Mouse (Mus musculus): Measurements from ENCODE around the gene Pold4.

Pold4 gene

GRCm38 (mm10) chr19:4231253-4232185 lies at the start of gene Pold4:
Gene Pold4 (plus strand): TSS chr19:4231899.
- DNase-seq (ENCODE audit: low spot score in 2 of 2), result peak; percentile 84 to 96

DNA sequence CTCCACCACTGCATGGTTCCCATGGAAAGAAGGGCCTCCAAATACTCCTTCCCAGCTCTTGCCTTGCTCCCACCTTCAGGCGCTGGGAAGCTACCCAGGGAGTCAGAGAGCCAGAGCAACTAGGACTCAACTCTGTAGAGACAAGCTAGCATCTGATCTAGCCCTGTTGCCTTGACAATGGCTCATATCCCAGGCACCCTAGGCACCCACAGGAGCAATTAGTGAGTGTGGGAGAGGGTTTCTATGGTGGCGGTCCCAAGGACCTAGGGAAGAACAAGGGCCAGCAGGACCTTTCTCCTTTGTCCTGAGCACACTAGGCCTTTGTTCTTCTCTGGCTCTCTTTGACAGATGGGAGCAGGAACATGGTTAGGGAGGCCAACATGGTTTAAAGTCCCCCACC lies 48.0 kb upstream of the Pold4 start:
- DNase-seq (ENCODE audit: low spot score in 2 of 2), result no peak

- DNase-seq (ENCODE audit: low spot score in 2 of 2), result peak in 1 of 2 experiments; percentile 75
These were observed 46.4 kb upstream of the Pold4 start for GRCm38 (mm10) chr19:4184976-4185975.

DNA sequence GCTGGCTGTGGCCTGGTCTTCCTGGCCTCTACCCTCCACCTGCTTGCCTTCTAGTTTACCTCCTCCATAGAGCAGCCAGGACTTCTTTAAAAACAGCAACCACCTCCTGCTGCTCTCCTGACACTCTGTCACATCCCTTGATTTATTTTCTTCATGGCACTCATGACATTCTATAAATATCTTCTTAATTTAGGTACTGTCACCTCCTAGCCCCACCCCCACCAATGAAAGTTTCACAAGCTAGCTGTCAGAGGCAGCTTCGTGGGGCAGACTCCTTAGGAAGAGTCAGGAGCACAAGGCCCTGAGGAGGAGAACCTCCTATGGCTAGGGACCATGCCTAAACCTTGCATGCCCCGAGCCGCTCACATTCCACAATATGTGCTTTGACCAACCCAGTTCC lies 44.4 kb upstream of the Pold4 start:
- no peak for DNase-seq (ENCODE audit: low spot score in 2 of 2)

GRCm38 (mm10) chr19:4189051-4189620 lies 42.6 kb upstream of the Pold4 start:
- no peak for DNase-seq (ENCODE audit: low spot score in 2 of 2)

- peak in 1 of 2 experiments; percentile 81 for DNase-seq (ENCODE audit: low spot score in 2 of 2)
These were observed 40.8 kb upstream of the Pold4 start, which contains the start of gene Tbc1d10c for GRCm38 (mm10) chr19:4190831-4191334. Gene Tbc1d10c (minus strand): TSS chr19:4191284.

- peak; percentile 97 to 99 for DNase-seq (ENCODE audit: low spot score in 2 of 2)
These were observed 40.0 kb upstream of the Pold4 start, which contains the start of gene Ppp1ca for GRCm38 (mm10) chr19:4191528-4192250. Gene Ppp1ca (plus strand): TSS chr19:4192065.

DNA sequence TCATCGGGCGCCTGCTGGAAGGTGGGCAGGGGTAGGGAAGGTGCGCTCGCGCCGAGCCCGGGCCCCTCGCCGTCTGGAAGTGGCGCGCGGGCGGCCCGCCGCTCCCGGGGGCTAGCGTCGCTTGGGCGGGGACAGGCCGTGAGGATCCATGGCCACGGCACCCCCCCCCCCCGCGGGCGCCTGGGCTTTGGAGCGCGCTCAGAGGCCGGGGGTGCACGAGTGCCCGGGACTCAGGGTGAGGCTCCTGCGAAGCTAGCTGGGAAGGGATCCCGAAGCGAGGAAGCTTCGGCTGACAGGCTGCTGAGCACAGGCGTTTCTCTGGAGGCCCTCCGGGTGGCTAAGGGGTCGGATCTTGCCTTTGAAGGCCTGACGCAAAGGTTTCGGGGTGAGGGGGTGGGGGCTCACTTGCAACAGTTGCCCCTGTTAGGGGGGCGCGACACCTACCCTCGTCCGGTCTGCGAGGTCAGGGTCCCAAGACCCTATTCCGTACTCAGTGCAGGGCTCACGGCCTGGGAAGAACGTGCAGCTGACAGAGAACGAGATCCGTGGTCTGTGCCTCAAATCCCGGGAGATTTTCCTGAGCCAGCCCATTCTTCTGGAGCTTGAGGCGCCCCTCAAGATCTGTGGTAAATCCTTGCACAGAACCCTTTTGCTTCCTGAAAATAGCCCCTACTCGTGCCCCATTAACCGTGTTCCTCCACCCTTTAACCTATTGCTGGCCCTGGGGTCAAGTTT lies 39.3 kb upstream of the Pold4 start:
- no peak for DNase-seq (ENCODE audit: low spot score in 2 of 2)

- DNase-seq (ENCODE audit: low spot score in 2 of 2), result no peak
These were observed 38.6 kb upstream of the Pold4 start for GRCm38 (mm10) chr19:4193129-4193528.

DNA sequence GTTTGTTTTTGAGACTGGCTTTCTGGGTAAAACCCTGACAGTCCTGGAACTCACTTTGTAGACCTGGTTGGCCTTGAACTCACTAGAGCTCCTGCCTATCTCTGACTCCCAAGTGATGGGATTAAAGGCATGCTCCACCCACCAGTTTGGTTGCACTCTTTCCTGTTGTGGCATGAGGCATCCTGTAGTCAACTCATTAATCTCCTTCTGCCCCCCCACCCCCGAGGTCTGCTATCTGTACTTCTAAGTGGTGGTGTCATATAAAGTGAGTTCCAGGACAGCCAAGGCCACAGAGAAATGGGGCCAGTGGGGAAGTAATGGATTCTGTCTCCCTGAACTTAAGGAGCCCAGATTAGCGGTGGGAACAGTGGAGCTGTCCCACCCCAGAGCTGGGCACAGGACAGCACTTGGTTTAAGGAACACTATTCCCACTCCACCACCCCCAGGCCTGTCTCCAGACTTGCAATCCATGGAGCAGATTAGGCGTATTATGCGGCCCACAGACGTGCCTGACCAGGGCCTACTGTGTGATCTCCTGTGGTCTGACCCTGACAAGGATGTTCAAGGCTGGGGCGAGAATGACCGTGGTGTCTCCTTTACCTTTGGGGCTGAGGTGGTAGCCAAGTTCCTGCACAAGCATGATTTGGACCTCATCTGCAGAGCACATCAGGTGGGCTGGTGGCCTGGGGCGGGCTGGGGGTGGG lies 37.5 kb upstream of the Pold4 start:
- DNase-seq (ENCODE audit: low spot score in 2 of 2), result no peak

- DNase-seq (ENCODE audit: low spot score in 2 of 2), result no peak
These were observed 36.7 kb upstream of the Pold4 start for GRCm38 (mm10) chr19:4194776-4195650.

- DNase-seq (ENCODE audit: low spot score in 2 of 2), result no peak
These were observed 35.7 kb upstream of the Pold4 start for GRCm38 (mm10) chr19:4196048-4196447.

DNA sequence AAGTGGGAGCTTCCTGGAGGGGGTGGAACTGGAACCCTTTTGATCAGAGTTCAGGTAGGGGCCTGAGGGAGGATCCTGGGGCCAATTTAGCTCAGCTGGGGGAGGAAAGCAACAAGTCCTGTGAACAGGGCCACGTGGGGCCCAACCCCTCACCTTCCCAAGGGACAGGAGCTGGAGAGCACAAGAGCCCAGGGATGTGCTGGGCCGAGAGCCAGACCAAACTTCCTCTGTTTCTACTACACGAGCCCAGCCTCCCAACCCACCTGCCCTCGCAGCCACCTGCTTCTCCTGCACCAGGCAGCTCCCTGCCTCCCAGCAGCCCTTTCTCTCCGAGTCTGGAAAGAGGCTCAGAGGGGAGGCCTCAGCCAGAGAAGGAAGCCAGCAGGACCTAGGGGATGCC lies 35.2 kb upstream of the Pold4 start:
- no peak for DNase-seq (ENCODE audit: low spot score in 2 of 2)

DNA sequence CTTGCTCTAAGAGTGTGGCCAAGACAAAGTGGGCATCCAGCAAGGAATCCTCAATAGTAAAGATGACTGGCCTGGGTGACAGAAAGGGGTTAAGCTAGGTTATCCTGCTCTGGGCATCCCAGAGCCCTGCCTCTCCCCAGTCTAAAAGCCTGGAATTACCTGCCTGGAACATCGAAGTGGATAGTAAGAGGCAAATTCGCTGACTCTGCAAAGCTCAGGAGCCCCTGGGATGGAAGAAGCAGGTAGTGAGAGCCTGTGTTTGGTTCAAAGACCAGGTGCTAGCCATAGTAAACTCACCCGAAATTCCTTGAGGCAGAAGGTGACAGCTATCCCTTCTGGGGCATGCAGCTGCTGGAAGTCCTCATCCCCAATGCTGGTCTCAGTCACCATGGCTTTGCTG lies 34.5 kb upstream of the Pold4 start:
- DNase-seq (ENCODE audit: low spot score in 2 of 2), result no peak

GRCm38 (mm10) chr19:4201291-4201909 lies 30.3 kb upstream of the Pold4 start, which contains the start of gene Rad9a:
Gene Rad9a (minus strand): TSS chr19:4201662.
- DNase-seq (ENCODE audit: low spot score in 2 of 2), result peak; percentile 92 to 99

DNA sequence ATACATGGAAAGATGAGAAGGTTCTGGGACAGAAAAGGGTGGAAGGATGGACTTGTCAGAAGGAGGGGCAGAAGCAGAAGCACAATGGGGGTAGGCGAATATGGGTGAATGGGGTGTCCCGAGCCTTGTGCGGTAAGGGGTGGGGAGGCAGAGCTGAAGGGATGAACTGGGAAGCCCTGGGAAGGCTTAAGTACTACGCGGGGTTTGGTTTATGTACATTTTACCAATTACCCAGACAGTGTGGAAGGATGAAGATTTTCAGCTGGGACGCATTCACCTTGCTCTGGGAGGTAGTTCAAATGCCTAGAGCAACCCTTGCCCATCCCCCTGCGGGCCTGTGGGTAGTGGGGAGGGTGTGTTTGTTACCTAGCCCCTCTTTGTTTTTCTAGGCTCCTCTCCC lies 29.6 kb upstream of the Pold4 start:
- DNase-seq (ENCODE audit: low spot score in 2 of 2), result no peak

DNA sequence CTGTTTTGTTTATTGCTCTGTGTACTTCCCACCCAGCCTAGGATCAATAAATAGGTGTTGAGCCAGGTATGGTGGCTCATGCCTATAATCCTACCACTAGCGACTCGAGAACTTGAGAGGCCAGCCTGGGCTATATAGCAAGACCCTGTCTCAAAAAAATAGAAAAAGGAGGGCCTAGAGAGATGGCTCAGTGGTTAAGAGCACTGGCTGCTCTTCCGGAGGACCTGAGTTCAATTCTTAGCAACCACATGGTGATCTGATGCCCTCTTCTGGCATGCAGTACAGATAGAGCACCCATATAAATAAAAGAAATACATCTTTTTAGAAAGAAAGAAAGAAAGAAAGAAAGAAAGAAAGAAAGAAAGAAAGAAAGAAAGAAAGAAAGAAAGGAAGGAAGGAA lies 28.6 kb upstream of the Pold4 start:
- no peak for DNase-seq (ENCODE audit: low spot score in 2 of 2)

All from spleen, postnatal 10 days (tissue).